Mouse (Mus musculus) heart, postnatal 0 days (tissue): ENCODE data around the gene Hist2h3c1.

ENCODE experiments used
- CTCF ChIP-seq: IDR thresholded peaks from 2 replicates; pipeline ENCODE4 v1.5.1; 2016; ENCODE audit warnings: antibody characterized with exemption, control low read depth, low read depth
- EP300 ChIP-seq: IDR thresholded peaks from 2 replicates; pipeline ENCODE4 v1.6.1; 2016; ENCODE audit warnings: antibody characterized with exemption, low read depth

- TF ChIP-seq CTCF (no peak), EP300 (no peak)
Observed at GRCm38 (mm10) chr3:96198181-96198580, 48.3 kb upstream of the Hist2h3c1 start.
